Mouse (Mus musculus) cerebellum, adult 2 months (tissue): ENCODE data around the gene Nt5c. TPM values are rescaled to one million over a fixed set of nuclear protein-coding genes. Genes with fewer than 3 reads are reported as not detected.

Experiments
- DNase-seq, 2 experiments: peaks; one replicate each; pipeline ENCODE4 v3.0.0; 2021
- H3K27ac ChIP-seq: fragments of 200-500 bp; 2 replicates; pipeline ENCODE4 v1.5.1; 2012; ENCODE audit warnings: low read length, control low read depth, inconsistent platforms; ENCODE audit not compliant: insufficient read depth
- H3K27me3 ChIP-seq: fragments of 200-500 bp; 2 replicates; pipeline ENCODE4 v1.6.1; 2012; ENCODE audit warnings: inconsistent platforms, mild to moderate bottlenecking, low read length, moderate library complexity; ENCODE audit not compliant: control insufficient read depth, insufficient read depth
- H3K4me1 ChIP-seq: fragments of 200-500 bp; 2 replicates; pipeline ENCODE4 v1.6.1; 2011; ENCODE audit warnings: low read length; ENCODE audit not compliant: control insufficient read depth, insufficient read depth
- H3K4me3 ChIP-seq: fragments of 200-500 bp; replicated peaks from 2 replicates; pipeline ENCODE3; 2011; ENCODE audit warnings: mild to moderate bottlenecking, low read depth, low read length, control low read depth; ENCODE audit not compliant: insufficient read depth
- CTCF ChIP-seq: fragments of 200-500 bp; IDR thresholded peaks from 2 replicates; pipeline ENCODE4 v1.5.1; 2011; ENCODE audit warnings: low read depth, mild to moderate bottlenecking, control low read depth, low read length, moderate library complexity, borderline replicate concordance; ENCODE audit not compliant: insufficient read depth
- POLR2A ChIP-seq: fragments of 200-500 bp; IDR thresholded peaks from 2 replicates; pipeline ENCODE4 v1.6.1; 2011; ENCODE audit warnings: low read length, control low read depth, borderline replicate concordance; ENCODE audit not compliant: insufficient read depth
- WGBS: fragments of 180-500 bp; shearing (Covaris S2); methylation state at CpG from one replicate; pipeline ENCODE4 v1.1.7; 2018; 5-methylcytosine and 5-hydroxymethylcytosine counted together
- polyA plus RNA-seq: library from polyadenylated mRNA; depleted of rRNA; stranded (reverse); fragments of >200 nt; gene quantifications from 2 replicates; pipeline ENCODE4 v1.2.3, GENCODE M21; 2012

Nt5c gene
- polyA plus RNA-seq, 1 experiment: 102 TPM

DNA sequence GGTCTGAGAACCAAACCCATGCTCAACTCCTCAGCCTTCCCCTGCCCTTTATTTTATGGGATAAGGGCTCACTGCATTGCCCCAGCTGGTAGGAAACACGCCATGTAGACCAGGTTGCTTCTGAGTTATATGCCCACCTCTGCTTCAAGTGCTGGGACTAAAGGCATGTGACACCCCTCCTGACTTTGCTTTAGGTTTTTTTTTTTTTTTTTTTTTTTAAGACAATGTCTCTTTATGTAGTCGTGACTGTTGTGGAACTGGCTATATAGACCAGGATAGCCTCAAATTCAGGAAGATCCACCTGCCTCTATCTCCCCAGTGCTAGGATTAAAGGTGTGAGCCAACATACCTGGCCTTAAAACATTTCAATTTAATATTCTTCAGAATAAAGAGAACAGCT lies 31.0 kb upstream of the Nt5c start:
- Histone ChIP-seq H3K4me3 (no peak overlapping the region), H3K27me3 (no peaks in the 10 kb centered on the region), H3K4me1 (no peaks in the 10 kb centered on the region), H3K27ac (no peak overlapping the region)
- DNase-seq: no peak
- 64% methylated on average over 2 of the region's 2 CpGs for WGBS
- no peak for TF ChIP-seq CTCF
- no peak for TF ChIP-seq POLR2A

DNA sequence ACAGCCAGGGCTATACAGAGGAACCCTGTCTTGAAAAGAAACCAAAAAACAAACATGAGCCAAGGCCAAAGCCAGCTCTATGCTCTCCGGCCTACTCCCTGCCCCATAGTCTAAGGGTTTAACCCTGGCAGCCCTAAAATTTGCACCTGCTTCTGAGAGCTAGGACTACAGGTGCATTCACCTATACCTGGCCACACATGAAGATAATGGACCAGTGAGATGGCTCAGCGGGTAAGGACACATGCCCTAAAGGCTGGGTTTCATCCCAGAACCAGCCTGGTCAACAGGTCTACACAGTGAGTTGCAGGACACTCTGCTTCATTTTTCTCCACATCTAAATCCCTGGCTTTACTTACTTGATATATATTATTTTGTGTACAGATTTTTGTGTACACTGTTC lies 30.6 kb upstream of the Nt5c start:
- no peak for DNase-seq
- Histone ChIP-seq H3K4me1 (no peaks in the 10 kb centered on the region), H3K4me3 (no peak overlapping the region), H3K27ac (no peak overlapping the region), H3K27me3 (no peaks in the 10 kb centered on the region)
- TF ChIP-seq CTCF (no peak), POLR2A (no peak)
- 88% methylated on average over 2 of the region's 2 CpGs for WGBS

DNA sequence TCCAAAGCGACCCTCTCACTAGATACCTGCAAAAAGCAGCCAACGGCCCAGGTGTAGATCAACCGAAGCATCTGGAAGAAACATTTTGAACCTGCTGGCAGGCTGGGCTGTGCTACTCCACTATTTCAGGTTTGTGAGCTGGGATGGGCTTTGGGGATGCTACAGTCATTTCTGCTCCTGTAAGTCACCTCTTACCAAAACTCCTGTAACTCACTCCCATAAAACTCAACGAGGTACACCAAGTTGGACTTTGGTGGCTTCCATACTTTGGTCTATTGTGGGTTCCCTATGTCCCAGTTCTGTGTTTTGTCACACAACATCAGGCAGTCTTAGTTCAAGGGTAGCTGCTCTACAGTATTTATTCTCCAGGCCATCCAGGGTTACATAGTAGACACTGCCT lies 29.4 kb upstream of the Nt5c start:
- WGBS: 89% methylated on average over 4 of the region's 4 CpGs
- no peak overlapping the region for H3K27ac ChIP-seq
- TF ChIP-seq CTCF: no peak
- no peak for TF ChIP-seq POLR2A
- no peaks in the 10 kb centered on the region for H3K27me3 ChIP-seq
- H3K4me1 ChIP-seq: no peaks in the 10 kb centered on the region
- no peak overlapping the region for H3K4me3 ChIP-seq
- no peak for DNase-seq

DNA sequence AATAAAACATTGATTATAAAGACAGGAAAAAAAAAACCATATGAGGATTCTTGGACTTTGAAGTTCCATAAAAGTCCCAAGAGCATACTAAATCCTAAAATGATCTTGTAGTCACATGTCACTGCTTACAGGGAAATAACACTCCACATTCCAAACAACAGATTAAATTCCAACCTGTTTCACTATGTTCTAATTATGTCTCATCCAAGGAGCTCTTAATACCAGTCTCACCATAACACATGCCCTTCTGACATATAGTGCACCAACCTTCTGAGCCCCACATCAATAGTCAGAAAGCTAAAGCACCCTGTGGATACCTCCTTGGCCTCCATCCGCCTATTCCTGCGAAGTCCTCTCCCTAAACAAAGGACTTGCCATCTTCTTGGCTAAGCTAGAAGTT lies 28.6 kb upstream of the Nt5c start:
- TF ChIP-seq CTCF (no peak), POLR2A (no peak)
- no peaks in the 10 kb centered on the region for H3K27me3 ChIP-seq
- 36% methylated on average over 2 of the region's 2 CpGs for WGBS
- no peaks in the 10 kb centered on the region for H3K4me1 ChIP-seq
- no peak overlapping the region for H3K27ac ChIP-seq
- DNase-seq: no peak
- no peak overlapping the region for H3K4me3 ChIP-seq

DNA sequence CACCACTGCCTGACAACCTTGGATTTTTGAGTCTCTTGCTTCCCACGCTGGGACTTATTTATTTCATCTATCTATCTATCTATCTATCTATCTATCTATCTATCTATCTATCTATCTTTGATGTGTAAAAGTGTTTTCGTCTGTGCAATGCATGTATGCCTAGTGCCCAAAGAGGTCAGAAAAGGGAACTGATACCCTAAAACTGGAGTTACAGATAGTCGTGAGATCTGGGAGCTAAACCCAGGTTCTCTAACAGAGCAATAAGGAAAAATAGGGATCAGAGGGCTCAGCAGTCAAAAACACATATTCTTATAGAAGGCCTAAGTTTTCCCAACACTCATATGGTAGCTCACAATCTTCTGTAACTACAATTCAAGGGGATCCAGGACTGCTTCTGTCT lies 27.9 kb upstream of the Nt5c start:
- 90% methylated on average over 3 of the region's 3 CpGs for WGBS
- Histone ChIP-seq H3K4me3 (no peak overlapping the region), H3K4me1 (no peaks in the 10 kb centered on the region), H3K27me3 (no peaks in the 10 kb centered on the region), H3K27ac (no peak overlapping the region)
- no peak for TF ChIP-seq POLR2A
- TF ChIP-seq CTCF: no peak
- DNase-seq: no peak

DNA sequence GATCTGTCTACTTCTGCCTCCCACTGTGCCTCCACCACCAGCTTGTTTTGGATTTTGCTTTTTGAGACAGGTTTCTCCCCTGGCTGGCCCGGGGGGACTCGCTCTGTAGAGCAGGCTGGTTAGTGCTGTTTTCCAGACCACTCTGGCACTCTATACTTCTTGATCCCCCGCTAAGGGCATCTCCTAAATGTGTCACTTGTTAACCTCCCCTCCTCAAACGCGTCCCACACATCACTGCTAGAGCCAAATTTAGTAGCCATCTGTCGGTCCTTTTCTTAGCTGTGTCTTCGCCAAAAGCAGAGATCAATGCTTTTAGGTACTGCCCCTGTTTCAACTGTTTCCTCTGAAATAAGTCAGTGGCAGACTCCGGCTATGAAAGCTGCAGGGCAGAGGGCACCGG lies 27.0 kb upstream of the Nt5c start:
- 12% methylated on average over 9 of the region's 9 CpGs for WGBS
- Histone ChIP-seq H3K4me1 (no peaks in the 10 kb centered on the region), H3K27me3 (no peaks in the 10 kb centered on the region), H3K4me3 (no peak overlapping the region), H3K27ac (no peak overlapping the region)
- TF ChIP-seq CTCF (no peak), POLR2A (no peak)
- DNase-seq: peak; percentile 46 to 52

DNA sequence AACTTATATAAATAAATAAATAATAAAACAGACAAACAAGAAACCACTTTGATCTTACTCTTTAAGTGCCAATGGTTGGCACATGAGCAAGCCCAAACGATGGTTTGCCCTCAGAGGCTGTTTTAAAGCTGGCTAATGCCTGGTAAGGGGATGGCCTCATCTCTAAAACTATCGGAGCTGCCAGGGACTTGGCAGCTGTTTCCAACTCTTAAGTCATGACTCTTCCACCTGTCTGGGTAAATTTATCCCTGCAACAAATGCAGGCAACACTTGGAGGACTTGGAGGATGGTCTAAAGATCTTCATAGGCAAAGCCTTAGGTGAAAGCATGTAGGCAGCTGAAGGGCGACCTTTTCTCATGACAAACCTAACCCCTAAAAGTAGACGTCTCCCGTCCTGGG lies 25.3 kb upstream of the Nt5c start:
- TF ChIP-seq CTCF: no peak
- no peak for TF ChIP-seq POLR2A
- H3K4me3 ChIP-seq: no peak overlapping the region
- no peak for DNase-seq
- no peak overlapping the region for H3K27ac ChIP-seq
- peaks cover 4% of the 10 kb centered on the region; the same call in 1 of the 2 replicates for H3K4me1 ChIP-seq
- H3K27me3 ChIP-seq: no peaks in the 10 kb centered on the region
- WGBS: 62% methylated on average over 5 of the region's 5 CpGs

DNA sequence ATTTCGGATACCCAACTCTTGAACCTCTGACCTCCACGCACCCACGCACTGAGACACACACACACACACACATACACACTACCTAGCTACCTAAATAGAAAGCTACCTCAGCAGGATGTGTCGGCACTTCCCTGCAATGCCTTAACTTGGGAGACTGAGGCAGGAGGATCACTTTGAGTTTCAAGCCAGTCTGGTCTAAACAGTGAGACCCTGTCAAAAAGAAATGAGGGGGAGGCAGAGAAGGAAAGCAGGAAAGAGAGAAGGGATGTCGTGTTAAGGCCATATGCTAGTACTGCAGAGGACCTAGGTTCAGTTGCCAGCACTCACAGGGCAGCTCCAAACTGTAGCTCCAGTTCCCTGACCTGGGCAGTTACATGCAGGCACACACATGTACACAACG lies 23.4 kb upstream of the Nt5c start:
- TF ChIP-seq POLR2A (no peak), CTCF (no peak)
- WGBS: 73% methylated on average over 6 of the region's 6 CpGs

DNA sequence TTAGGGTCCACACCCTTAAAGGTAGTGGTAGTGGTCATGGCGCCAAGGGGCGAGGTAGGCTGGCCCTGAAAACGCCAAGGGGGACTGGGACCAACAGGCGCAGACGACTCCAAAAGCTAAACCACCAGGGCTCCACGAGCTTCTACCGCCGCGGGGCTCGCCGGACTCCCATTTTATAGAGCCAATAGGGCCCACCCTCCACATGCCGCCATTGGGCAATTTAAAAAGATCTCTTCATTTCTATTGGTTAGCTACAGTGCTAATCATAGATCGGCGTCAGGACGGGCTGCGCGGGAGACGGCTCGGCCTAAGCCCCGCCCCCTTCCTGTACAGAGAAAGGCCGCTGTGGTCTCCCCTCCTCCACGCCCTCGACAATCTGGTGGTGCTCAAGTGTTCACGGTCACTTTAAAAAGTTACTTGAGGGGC lies 22.6 kb upstream of the Nt5c start, which contains the start of gene Jpt1:
TSS of gene Jpt1 (minus strand) at position 150 of the 426 bp plus-strand sequence.
- H3K27me3 ChIP-seq: no peaks in the 10 kb centered on the region
- peak; percentile 97 to 98 for DNase-seq
- peak within 1 kb of the TSS; percentile 31 for H3K27ac ChIP-seq
- peaks cover 10% of the 10 kb centered on the region; the same call in 1 of the 2 replicates for H3K4me1 ChIP-seq
- under 1% methylated on average over 24 of the region's 24 CpGs for WGBS
- peak; percentile 99 for TF ChIP-seq POLR2A
- TF ChIP-seq CTCF: no peak
- peak within 1 kb of the TSS; percentile 89 for H3K4me3 ChIP-seq

More for the DNA sequence above, 23.4 kb upstream of the Nt5c start:
- no peaks in the 10 kb centered on the region for H3K27me3 ChIP-seq
- H3K27ac ChIP-seq: no peak overlapping the region
- no peak for DNase-seq
- peaks cover 8% of the 10 kb centered on the region; the same call in 1 of the 2 replicates for H3K4me1 ChIP-seq
- no peak overlapping the region for H3K4me3 ChIP-seq
